Comparison of ENCODE assay signal across 8 mouse cellular contexts in the genomic region with DNA sequence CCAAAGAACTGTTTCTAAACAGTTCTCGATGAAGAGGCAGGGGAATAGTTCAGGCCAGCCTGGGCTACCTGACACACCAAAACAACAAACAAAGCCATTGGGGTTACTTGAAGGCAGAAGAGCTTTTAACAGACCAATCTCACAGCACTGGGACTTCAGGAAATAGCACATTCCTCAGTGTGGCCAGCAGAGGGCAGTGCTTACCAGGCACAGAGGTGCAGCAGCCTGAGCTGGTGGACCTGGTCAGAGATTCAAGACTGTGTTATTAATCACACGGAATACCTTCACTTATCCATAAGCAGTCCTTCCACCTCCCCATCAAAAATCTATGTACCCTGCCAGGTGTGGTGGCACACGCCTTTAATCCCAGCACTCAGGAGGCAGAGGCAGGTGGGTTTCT. TPM values are rescaled to one million over a fixed set of nuclear protein-coding genes. Genes with fewer than 3 reads are reported as not detected.
DNase-seq lines count a peak whose midpoint lies in the region; ATAC-seq lines count a peak whose summit lies in the region.

No protein-coding gene starts in this region.

- 0 out of 2 replicates have a peak, but pooled peaks cover 4% of the 10 kb centered on the region for H3K27me3 ChIP-seq in neural tube, embryonic 15.5 days (replicated peaks)

- DNase-seq in neural tube, embryonic 10.5 days (ENCODE audit: extremely low spot score, low spot score): peak; percentile 71
- peak; percentile 86 to 90 for DNase-seq in cerebellum, adult 18-20 months
- peak; percentile 37 to 64 for DNase-seq in frontal cortex, postnatal 25 days (ENCODE audit: low spot score in 2 of 2)
- peak; percentile 82 for DNase-seq in kidney, postnatal 14 days
- DNase-seq in lung, adult 18-20 months: peak; percentile 69 to 76
- peak; percentile 83 for DNase-seq in retina, postnatal 1 day
- peak; percentile 87 for DNase-seq in thymus, postnatal 4 days

- no peaks in the 10 kb centered on the region for H3K9me3 ChIP-seq in neural tube, embryonic 15.5 days (replicated peaks)

- no peak overlapping the region for H3K27ac ChIP-seq in neural tube, embryonic 15.5 days (replicated peaks)

- H3K4me3 ChIP-seq in neural tube, embryonic 15.5 days (replicated peaks): no peak overlapping the region

- WGBS in neural tube, embryonic 15.5 days: 24% methylated on average over 3 of the region's 3 CpGs

- no peak for ATAC-seq in neural tube, embryonic 15.5 days (ENCODE audit: low FRiP score)

- H3K9ac ChIP-seq in neural tube, embryonic 15.5 days (replicated peaks): no peak overlapping the region

- H3K4me1 ChIP-seq in neural tube, embryonic 15.5 days: peaks cover 13% of the 10 kb centered on the region

- no peaks in the 10 kb centered on the region for H3K36me3 ChIP-seq in neural tube, embryonic 15.5 days

- H3K4me2 ChIP-seq in neural tube, embryonic 15.5 days: no peak overlapping the region

RNA-seq across cellular contexts. Expression of gene Ap3d1, which starts 5.3 kb away (rescaled TPM):
- polyA plus RNA-seq in neural tube, embryonic 15.5 days (2015; fragmentation: Nextera tagmentation; extraction: Ambion mirVana): 108 and 115 TPM in 2 replicates

RNA-seq across cellular contexts. Expression of gene Dot1l, which starts 7.6 kb away (rescaled TPM):
- 19.3 and 20.3 TPM in 2 replicates for polyA plus RNA-seq in neural tube, embryonic 15.5 days (2015; fragmentation: Nextera tagmentation; extraction: Ambion mirVana)

RNA-seq across cellular contexts. Expression of gene Izumo4, which starts 45.4 kb away (rescaled TPM):
- polyA plus RNA-seq in neural tube, embryonic 15.5 days (2015; fragmentation: Nextera tagmentation; extraction: Ambion mirVana): 43.3 and 46.8 TPM in 2 replicates

RNA-seq across cellular contexts. Expression of gene Mob3a, which starts 45.6 kb away (rescaled TPM):
- 53.0 and 58.8 TPM in 2 replicates for polyA plus RNA-seq in neural tube, embryonic 15.5 days (2015; fragmentation: Nextera tagmentation; extraction: Ambion mirVana)

RNA-seq across cellular contexts. Expression of gene Sf3a2, which starts 50.6 kb away (rescaled TPM):
- 53.3 and 59.8 TPM in 2 replicates for polyA plus RNA-seq in neural tube, embryonic 15.5 days (2015; fragmentation: Nextera tagmentation; extraction: Ambion mirVana)
